Mouse (Mus musculus): ENCODE measurements around the gene Exd1.
A peak's percentile ranks its signal among the peaks of the same experiment; 100 is the strongest.

Exd1 gene

GRCm38 (mm10) chr2:119547522-119548370 is at the start of gene Exd1, which contains the start of gene Chp1:
Gene Exd1 (minus strand): TSS chr2:119547627.
Gene Chp1 (plus strand): TSS chr2:119547697.
- DNase-seq (ENCODE audit: extremely low spot score, low read depth, low spot score): peak; percentile 94

GRCm38 (mm10) chr2:119596781-119597330 is 49.4 kb upstream of the Exd1 start:
- no peak for DNase-seq (ENCODE audit: extremely low spot score, low read depth, low spot score)

DNA sequence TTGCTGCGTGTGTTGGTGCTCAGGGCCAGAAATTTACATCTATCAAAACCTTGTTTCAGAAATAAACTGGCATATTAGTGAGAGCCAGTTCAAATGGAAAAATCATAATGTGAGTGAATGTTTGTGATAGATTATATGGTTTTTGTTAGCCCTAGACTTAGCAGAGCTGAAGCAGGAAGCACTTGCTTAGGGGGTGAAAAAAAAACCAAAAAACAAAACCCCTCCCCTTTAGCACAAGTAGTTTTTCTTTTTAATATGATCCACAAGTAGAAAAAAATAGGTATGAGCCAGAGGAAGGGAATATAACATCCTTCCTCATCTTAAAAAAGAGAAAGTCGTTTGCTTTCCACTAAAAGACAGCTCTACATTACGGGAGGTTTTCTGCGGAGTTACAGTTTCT is 47.9 kb upstream of the Exd1 start:
- DNase-seq (ENCODE audit: extremely low spot score, low read depth, low spot score): no peak

DNA sequence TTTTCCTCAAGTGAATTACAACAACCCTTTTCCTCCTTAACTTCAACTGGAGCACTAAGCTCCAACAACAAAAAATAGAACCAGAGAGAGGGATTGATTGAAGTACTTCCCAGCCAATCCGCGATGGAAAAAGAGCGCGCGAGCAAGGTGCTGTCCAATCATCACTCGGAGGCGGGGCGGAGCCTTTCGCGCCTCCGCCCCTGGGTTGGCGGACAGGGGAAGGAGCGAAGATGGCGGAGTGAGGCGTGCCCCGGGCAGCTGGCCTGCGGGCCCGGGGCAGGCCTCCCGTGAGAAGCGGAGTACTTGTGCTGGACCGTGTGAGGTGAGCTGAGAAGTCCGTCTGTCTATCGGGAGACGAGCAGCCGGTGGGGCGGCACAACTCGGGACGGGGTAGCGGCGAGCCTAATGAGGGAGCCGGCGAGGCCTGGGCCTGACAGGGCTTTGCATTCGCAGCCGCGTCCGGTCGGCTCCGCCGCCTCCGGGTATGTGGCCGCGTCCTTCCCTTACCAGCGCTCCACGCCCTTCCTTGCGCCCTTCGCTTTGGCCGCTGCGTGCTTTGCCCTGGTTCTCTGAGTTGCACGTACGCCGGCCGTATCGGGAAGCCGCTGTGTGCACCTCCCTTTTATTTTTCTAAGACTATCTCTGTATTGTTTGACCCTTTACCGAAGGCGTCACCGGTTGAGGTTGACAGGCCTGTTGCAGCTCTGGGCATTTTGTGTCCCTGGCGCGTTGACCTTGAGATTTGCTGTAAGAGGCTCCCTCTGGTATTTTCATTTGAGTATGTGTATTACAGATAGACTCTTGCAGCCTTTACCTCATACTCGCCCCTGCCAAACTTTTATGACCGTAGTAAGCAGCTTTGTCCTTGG is 46.9 kb upstream of the Exd1 start:
- peak; percentile 99 for DNase-seq (ENCODE audit: extremely low spot score, low read depth, low spot score)

DNA sequence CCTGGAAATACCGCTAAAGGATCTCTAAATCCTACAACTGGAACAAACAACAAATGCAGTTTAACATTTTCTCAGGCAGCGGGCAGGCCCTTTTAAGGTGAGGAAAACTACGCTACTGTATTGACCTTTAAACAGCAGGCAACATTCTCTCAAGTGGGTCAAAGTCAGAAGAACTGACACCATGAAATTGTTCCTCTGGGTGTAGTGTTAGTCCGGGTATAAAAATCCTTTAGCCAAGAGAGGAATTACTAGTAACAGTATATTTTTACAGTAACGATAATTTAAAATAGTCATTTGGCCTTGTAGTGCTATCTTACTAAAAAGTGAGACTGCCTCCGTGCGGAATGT is 46.3 kb upstream of the Exd1 start:
- no peak for DNase-seq (ENCODE audit: extremely low spot score, low read depth, low spot score)

DNA sequence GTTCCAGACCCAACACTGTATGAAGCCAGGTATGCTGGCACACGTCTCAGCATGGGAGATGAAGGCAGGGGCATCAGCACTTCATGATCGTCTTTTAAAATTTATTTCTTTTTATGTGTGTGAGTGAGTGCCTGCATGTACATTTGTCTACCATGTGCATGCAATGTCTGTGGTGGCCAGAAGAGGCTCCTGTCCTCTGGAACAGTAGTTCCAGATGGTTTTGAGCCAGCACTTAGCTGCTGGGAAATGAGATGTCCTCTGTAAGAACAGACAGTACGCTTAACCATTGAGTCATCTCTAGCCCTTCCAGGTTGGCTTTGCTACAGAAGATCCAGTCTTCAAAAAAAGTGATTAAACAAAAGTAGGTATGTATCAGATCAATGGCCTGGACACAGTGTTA is 43.8 kb upstream of the Exd1 start:
- no peak for DNase-seq (ENCODE audit: extremely low spot score, low read depth, low spot score)

DNA sequence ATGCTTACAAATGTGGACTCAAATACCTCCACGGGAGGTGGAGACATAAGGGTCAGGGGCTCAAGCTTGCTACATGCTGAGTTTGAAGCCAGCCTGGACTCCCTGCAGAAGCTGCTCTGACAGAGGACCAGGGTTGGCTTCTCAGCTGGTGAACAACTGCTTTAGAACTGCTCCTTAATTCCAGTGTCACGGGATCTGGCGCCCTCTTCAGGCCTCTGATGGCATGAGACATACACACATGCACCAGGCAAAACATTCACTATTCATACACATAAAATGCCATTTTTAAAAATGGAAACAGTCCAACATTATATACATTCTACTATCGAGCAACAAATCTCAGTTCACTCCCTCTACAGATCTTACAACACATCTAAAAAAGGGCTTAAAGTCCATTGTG is 40.0 kb upstream of the Exd1 start:
- no peak for DNase-seq (ENCODE audit: extremely low spot score, low read depth, low spot score)

- no peak for DNase-seq (ENCODE audit: extremely low spot score, low read depth, low spot score)
Observed at GRCm38 (mm10) chr2:119584282-119584681, 36.9 kb upstream of the Exd1 start.

- no peak for DNase-seq (ENCODE audit: extremely low spot score, low read depth, low spot score)
Observed at GRCm38 (mm10) chr2:119583439-119583838, 36.0 kb upstream of the Exd1 start.

GRCm38 (mm10) chr2:119581571-119581970 is 34.1 kb upstream of the Exd1 start:
- DNase-seq (ENCODE audit: extremely low spot score, low read depth, low spot score): no peak

DNA sequence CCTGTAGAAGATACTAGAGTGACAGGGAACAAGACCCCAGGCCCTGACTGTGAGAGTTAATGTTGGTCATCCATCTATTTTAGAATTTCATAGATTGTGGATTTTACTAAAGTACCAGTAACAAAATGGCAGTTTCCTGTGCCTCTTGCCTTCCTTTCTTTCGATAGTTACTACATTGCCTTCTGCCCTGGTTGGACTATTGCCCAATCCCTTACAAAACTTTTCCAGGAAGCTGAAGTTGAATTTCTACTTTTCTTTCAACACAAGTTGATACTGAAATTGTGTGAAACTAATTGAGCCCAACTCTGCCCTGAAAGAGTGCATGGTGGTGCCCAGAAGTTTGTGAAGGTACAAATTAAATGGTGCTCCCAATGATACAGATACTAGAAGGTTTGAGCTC is 25.0 kb upstream of the Exd1 start:
- no peak for DNase-seq (ENCODE audit: extremely low spot score, low read depth, low spot score)

GRCm38 (mm10) chr2:119566182-119566855 is 18.9 kb upstream of the Exd1 start:
- no peak for DNase-seq (ENCODE audit: extremely low spot score, low read depth, low spot score)

DNA sequence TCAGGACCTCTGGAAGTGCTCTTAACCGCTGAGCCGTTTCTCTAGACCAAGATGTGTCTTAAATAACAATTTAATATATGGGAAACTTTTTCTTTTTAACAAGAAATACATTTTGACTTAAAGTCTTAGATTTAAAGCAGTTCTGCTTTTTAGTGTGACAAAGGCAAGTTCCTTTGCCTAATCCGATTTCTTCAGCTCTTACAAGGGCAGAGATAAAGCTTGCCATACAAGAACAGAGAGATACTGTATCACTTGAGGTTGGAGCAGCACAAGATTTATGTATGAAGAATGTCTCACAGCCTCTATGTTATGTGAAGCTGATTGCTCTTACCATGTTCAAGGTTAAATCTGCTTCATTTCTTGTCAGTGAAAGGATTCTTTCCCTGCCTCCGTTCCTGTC is 17.9 kb upstream of the Exd1 start:
- DNase-seq (ENCODE audit: extremely low spot score, low read depth, low spot score): no peak

DNA sequence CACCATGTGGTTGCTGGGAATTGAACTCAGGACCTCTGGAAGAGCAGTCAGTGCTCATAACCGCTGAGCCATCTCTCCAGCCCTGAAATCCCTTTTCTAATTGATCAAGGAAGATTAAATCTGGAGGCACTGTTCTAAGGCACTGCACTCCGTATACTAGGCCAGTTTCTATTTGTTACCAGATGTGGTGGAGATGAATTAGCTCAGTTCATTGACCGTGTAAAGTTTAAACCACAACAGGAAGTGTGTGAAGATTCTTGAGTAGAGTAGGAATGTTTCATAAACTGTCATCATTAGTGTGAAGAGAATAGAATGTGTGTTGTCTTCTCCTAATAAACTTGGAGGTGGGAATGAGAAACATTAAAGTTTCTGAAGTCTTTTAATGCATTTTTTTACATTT is 14.4 kb upstream of the Exd1 start:
- DNase-seq (ENCODE audit: extremely low spot score, low read depth, low spot score): no peak

DNA sequence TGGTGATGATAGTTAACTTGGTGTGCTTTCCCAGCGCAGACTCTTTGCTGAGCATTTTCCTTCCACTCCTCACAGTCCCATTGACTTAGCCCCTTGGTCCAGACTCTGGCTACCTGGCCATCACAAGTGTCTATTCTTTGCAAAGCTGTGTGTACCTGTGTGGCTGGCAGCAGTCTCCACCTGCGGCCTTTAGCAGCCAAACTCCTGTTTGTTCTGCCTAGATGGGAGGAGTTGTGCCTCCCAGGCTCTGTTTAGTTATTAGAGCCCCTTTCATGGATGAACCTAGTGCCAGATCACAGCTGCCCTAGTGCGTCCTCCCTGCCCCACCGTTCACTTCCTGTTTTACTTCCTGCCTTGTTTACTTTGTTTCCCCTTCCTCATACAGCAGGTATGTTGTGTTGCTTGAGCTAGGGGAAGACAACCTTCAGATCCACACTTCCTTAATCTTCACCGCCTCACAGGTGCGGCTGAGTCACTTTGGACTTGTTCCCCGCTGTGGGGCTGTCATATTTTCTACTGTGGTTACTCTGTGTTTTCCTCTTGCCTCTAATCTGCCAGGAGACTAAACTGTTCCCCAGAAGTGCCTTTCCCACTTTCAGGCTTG is 11.4 kb upstream of the Exd1 start:
- DNase-seq (ENCODE audit: extremely low spot score, low read depth, low spot score): no peak

- no peak for DNase-seq (ENCODE audit: extremely low spot score, low read depth, low spot score)
Observed at GRCm38 (mm10) chr2:119558039-119558438, 10.6 kb upstream of the Exd1 start.

- no peak for DNase-seq (ENCODE audit: extremely low spot score, low read depth, low spot score)
Observed at GRCm38 (mm10) chr2:119549678-119550077, 2.3 kb upstream of the Exd1 start.

GRCm38 (mm10) chr2:119548691-119549090 is 1.3 kb upstream of the Exd1 start:
- DNase-seq (ENCODE audit: extremely low spot score, low read depth, low spot score): no peak

DNA sequence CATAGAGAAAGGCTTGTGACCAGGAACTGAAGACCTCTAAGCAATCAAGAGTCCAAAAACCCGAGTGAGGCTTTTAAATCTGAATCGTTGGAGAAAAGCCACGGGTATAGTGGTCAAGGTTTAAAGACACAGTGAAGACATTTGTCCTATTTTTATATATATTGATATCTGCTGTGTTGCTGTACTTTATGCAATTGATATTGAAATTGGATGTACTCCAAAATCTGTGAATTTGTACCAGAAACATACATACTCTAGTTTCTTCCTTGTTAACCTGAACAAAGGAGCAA is 889 bp upstream of the Exd1 start:
- DNase-seq (ENCODE audit: extremely low spot score, low read depth, low spot score): no peak

DNA sequence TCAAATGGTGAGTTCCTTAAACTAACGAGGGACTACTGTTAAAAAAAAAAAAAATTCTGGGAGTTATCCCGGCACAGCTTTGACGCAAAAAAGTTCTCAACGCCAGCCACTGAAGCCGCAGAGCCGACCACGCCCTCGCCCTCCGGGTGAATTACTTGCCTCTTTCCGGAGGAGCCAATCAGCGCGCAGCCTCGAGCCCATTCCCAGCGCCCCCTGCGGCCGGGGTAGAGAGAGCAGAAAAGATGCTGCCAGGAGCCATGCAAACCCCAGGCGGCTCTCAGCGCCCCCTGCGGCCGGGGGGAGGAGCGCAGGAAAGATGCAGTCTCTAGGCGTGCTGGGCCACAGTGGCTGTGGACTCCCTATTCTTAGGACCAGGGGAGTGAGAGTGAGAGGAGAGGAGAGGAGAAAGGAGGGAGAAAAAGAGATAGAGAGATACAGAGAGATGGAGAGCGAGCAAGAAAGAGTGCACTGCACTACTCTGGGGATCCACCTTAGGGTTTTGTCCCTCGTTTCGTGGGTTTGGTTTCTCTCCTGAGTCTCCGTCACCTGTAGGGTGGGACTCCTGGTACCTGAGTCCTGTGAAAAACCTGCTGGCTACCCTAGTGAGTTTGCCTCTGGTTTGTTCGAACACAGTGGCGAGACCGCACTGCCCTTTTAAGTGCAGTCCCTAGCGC is 442 bp downstream of the Exd1 start:
- peak; percentile 31 for DNase-seq (ENCODE audit: extremely low spot score, low read depth, low spot score)

DNA sequence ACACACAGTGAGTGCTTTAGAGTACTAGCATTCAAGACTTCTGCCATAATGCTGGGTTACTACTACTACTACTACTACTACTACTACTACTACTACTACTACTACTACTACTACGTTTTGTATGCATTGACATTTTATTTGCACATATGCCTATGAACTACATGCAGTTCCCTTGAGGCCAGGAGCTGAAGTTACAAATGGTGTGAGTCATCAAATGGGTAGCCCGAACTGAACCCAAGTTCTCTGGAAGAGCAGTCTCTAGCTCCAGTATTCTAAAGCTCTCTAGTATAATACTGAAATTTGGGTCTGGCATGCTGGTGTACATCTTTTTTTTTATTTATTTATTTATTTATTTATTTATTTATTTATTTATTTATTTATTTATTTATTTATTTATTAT is 3.8 kb downstream of the Exd1 start:
- no peak for DNase-seq (ENCODE audit: extremely low spot score, low read depth, low spot score)
